ENCODE assay signal across 20 mouse cellular contexts in the genomic region with DNA sequence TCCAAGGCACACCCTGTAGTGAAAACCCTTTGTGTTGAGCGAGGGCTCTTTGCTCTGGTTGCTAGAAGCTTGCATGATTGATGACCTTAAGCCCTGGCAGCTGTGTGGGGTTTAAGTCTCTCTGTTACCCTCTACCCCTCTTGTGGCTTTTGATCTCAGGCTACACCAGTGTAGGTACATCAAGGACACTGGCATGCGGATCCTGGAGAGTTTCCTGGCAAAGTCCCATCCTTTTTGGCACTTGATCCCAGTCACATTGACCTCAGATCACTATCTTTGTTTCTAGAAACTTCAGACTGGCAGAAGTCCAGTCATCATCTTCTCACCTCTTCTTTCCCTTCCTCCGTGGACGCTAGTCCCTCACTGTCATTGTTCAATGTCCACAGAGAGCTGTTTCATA. TPM values are rescaled to one million over a fixed set of nuclear protein-coding genes. Genes with fewer than 3 reads are reported as not detected.
"Had no signal": no experiment of that assay in that cellular context is flagged by ENCODE, and none has a peak within 500 bp of the region (broad histone marks: within the 10 kb centered on the region; RNA-seq: fewer than 3 reads in every experiment).

No protein-coding gene starts in this region.

- H3K4me1 ChIP-seq: midbrain, embryonic 12.5 days; midbrain, embryonic 15.5 days; neural tube, embryonic 12.5 days; stomach, embryonic 15.5 days had no signal

- DNase-seq: lung, adult 18-20 months; lung, embryonic 14.5 days; lung, postnatal 10 days; lung, postnatal 4 days; right cerebral cortex, postnatal 14 days; thymus, adult 2 months; thymus, postnatal 25 days; thymus, postnatal 4 days had no signal

- H3K4me3 ChIP-seq: midbrain, embryonic 10.5 days; midbrain, embryonic 12.5 days; midbrain, embryonic 15.5 days; neural tube, embryonic 12.5 days; stomach, embryonic 15.5 days had no signal

- H3K27me3 ChIP-seq: midbrain, embryonic 12.5 days; midbrain, embryonic 15.5 days; neural tube, embryonic 12.5 days; stomach, embryonic 15.5 days had no signal

- H3K9ac ChIP-seq: lung, embryonic 14.5 days; midbrain, embryonic 12.5 days; midbrain, embryonic 15.5 days; neural tube, embryonic 12.5 days; stomach, embryonic 15.5 days had no signal

- H3K36me3 ChIP-seq: midbrain, embryonic 10.5 days; midbrain, embryonic 12.5 days; midbrain, embryonic 15.5 days; neural tube, embryonic 12.5 days; stomach, embryonic 15.5 days had no signal

- ATAC-seq: midbrain, embryonic 15.5 days had no signal

- H3K27ac ChIP-seq: midbrain, embryonic 10.5 days; midbrain, embryonic 12.5 days; midbrain, embryonic 15.5 days; neural tube, embryonic 12.5 days; stomach, embryonic 15.5 days; stomach, postnatal 0 days had no signal

RNA-seq across cellular contexts. Expression of gene Gm20425, which starts 18.5 kb away (rescaled TPM):
- total RNA-seq: megakaryocyte-erythroid progenitor cell, adult 5-6 weeks; midbrain, postnatal 0 days; monocyte, adult 5-6 weeks; neutrophil, adult 5-6 weeks had no signal
- polyA plus RNA-seq: lung, embryonic 14.5 days; midbrain, embryonic 10.5 days; midbrain, embryonic 15.5 days; spleen, adult 2 months; thymus, adult 2 months; urinary bladder, adult 2 months had no signal

RNA-seq across cellular contexts. Expression of gene 1300017J02Rik, which starts 56.3 kb away (rescaled TPM):
- total RNA-seq: monocyte, adult 5-6 weeks had no signal
